Mouse (Mus musculus): ENCODE data around the gene Capzb. TPM values are rescaled to one million over a fixed set of nuclear protein-coding genes. Genes with fewer than 3 reads are reported as not detected.

The Capzb gene
- total RNA-seq, 1 experiment from 2014 or later = 96.1 TPM

DNA sequence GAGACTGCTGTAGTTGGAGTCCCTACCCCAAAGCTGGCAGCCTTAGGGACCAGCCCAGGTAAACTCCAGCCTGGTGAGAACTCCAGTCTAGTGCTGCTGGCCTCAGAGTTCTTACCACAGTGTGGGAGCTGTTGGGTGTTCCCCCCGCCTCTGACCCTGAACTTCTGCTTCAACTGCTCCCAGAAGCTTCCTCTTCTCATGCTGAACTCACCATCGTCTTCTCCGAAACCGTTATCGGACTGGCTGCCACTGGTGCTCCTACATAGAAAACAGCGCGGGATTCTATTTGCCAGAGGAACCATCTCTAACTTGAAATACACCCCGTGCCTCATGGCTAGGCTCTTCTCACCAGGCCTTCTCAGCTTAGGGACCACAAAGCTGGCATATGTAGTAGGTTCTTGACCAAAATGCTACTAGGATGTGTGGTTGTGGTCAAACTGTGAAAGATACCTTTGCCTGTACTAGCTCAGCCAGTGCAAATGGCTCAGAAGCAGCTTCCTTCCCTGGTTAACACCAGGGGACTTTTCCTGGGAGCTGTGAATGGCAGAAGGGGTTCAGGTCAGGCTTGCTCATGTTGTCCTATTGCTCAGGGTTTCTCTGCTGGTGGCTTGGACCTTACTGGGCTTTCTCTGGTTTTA is 7.1 kb downstream of the Capzb start:
- peak; percentile 49 to 51 for ATAC-seq (replicated peaks in 1 of 2; ENCODE audit: insufficient read depth in 1 of 2, low FRiP score in 2 of 2, low TSS enrichment in 1 of 2, low read depth in 1 of 2, poor library complexity in 2 of 2, severe bottlenecking in 2 of 2)

DNA sequence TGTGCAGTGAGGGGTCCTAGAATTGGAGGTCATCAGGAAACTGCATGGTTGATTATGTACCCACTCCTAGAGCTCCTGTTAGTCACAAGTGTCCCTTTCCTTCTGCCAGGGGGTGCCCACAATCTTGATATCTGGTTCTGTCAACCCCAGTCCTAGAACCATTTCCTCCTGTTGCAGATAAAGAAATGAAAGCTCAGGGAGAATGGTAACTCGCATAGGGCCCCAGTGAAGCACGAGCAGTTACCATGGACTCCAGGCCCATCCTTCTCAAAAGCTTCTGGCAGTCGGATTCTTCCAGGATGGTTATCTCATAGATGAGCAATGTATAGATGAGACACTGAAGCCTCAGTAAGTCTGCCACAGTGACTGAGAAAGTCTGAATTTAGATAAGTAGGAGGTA is 8.2 kb downstream of the Capzb start:
- ATAC-seq (replicated peaks in 1 of 2; ENCODE audit: insufficient read depth in 1 of 2, low FRiP score in 2 of 2, low TSS enrichment in 1 of 2, low read depth in 1 of 2, poor library complexity in 2 of 2, severe bottlenecking in 2 of 2) = no peak

DNA sequence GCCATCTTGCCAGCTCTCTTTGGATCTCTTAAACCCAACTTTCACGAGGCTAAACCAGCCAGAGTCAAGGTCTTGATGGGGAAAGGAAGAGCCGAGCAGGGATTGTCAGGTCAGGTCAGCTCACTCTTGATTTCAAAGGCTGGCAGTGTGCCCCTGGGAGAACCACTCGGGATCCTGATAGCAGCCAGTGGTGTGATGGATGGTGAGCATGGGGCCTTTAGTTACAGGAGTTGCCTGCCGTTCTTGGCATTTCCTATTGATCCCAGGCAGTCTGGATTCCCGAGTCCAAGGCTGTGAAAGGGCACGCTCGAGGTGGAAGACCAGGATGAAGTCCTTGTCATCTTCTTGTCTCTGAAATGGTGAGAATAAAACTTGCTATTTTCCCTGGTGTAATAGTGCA is 9.9 kb downstream of the Capzb start:
- ATAC-seq (replicated peaks in 1 of 2; ENCODE audit: insufficient read depth in 1 of 2, low FRiP score in 2 of 2, low TSS enrichment in 1 of 2, low read depth in 1 of 2, poor library complexity in 2 of 2, severe bottlenecking in 2 of 2) = no peak

DNA sequence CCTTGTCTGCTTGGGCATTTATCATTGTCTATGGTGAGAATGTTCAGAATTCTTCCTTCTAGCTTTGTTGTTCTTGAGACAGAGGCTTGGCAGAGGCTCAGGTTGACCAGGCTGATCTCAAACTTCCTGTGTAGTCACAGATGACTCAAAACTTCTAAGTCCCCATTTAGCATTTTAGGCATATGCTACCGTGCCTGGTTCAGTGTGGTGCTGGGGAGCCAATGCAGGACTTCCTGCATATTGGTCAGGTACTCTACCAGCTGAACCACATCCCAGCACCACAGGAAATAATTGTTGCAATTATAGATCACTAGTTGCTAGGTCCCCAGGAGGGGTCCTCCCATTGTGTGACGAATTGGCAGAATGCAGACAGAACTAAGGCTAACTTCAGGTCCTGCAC is 10.7 kb downstream of the Capzb start:
- ATAC-seq (replicated peaks in 1 of 2; ENCODE audit: insufficient read depth in 1 of 2, low FRiP score in 2 of 2, low TSS enrichment in 1 of 2, low read depth in 1 of 2, poor library complexity in 2 of 2, severe bottlenecking in 2 of 2) = 0 out of 4 replicates have a peak, but pooled peaks of 1 of the 2 experiments have one; percentile 21

DNA sequence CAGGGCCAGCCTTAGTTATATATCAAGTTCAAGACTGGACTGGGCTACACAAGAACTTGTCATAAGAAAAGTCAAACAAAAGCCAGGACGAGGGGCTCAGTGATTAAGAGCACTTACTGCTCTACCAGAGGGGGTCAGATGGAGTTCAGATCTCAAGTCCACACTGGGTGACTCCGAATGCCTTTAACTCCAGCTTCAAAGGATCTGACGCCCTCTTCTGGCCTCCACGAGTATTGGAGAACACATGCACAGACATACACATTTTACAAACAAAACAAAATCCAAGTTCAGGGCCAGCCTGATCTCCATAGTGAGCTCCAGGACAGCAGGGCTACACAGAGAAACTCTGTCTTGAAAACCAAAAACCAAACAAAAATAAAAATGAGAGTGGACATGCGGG is 13.1 kb downstream of the Capzb start:
- no peak for ATAC-seq (replicated peaks in 1 of 2; ENCODE audit: insufficient read depth in 1 of 2, low FRiP score in 2 of 2, low TSS enrichment in 1 of 2, low read depth in 1 of 2, poor library complexity in 2 of 2, severe bottlenecking in 2 of 2)

DNA sequence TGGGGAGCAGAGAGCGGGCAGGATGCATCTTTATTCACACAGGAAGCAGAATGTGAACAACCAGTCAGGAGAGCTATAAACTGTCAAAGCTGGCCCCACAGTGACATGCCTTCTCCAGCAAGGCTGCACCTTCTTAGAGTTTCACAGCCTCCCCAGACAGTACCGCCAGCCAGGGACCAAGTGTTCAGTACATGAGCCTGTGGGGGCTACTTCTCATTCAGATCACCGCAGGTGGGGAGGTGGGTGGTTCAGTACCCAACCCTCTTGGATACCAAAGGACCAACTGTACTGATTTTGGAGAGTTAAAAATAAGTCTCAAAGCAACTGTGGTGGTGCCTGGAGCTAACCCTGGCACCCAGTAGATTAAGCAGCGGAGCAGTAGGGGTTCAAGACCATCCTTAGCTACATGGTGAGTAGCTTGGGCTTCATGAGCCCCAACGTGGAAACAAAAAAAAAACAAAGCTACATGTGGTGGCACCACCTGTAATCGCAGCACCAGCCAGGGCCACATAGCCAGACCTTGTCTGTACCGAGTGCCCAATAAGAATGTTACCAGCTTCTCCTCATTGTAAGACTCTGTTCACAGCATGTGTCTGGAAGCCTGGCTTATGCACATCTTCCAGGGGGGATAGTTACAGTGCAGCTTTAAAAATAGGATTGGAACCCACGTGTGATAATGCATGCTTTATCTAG is 13.8 kb downstream of the Capzb start:
- no peak for ATAC-seq (replicated peaks in 1 of 2; ENCODE audit: insufficient read depth in 1 of 2, low FRiP score in 2 of 2, low TSS enrichment in 1 of 2, low read depth in 1 of 2, poor library complexity in 2 of 2, severe bottlenecking in 2 of 2)

DNA sequence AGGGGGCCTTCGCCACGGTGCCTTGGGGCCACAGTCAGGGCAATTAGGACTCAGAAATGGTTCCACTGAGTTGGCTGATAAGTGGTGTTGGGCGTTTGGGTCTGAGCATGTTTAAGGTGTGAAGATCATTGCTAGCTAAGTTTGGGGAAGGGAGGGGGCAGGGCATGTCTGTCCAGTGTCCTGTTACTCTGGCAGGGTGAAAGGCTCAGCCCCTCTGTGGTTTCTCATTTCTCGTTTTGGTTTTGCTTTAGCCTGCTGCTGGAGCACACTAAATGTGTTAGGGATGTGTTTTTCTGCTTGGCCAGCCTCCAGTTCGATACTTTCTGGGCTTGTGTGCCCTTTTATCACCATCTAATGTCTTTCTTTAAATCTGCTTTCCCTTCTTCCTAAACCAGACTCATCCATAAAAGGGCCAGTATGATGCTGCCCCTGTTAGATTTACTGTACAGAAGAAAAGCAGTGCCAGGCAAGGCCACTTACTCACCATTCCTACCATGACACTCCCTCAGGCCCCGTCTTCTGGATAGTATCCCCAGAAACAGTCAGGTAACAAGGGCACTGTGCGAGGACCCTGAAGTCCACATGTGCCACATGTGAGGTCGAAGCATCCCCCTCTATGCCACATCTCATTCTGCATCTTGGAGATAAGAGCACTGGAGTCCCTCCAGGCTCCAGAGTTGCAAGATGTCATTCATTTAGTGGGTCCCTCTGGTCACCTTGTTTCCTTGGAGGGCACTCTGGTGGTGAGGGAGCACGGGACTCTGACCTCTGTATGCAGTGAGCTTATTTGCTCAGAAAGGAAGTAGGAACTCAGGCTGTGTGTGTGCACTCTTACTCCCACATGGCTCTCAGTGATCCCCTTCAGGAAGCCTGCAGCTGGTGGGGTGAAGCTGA is 15.8 kb downstream of the Capzb start:
- ATAC-seq (replicated peaks in 1 of 2; ENCODE audit: insufficient read depth in 1 of 2, low FRiP score in 2 of 2, low TSS enrichment in 1 of 2, low read depth in 1 of 2, poor library complexity in 2 of 2, severe bottlenecking in 2 of 2) = peak; percentile 50 to 58

DNA sequence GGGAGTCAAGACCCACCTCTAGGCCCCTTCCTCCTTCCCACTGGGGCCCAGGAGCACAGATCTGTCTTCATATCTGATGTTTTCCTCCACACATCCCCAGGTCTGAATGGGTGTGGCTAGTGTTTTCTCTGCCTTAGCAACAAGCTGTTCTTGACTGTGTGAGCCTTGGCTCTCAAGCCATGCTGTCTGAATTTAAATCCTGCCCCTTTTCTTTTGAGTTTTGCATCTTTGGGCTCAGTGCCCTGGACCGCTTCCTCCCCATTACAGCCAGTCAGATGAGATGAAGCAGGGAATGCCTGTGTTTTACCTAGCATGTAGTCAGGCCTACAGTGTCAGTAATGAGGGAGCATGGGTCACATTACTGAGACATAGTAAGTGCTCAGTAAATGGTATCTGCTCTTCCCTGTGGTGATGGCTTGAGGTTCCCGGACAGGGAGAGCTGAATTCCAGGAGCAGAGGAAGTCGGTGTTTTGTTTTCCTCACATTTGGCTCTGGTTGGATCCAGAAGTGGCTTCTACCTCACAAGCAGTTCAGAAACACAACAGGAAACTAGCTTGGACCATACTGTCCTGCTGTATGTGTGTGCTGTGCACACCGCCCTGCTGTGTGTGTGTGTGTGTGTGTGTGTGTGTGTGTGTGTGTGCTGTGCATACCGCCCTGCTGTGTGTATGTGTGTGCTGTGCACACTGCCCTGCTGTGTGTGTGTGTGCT is 16.6 kb downstream of the Capzb start:
- ATAC-seq (replicated peaks in 1 of 2; ENCODE audit: insufficient read depth in 1 of 2, low FRiP score in 2 of 2, low TSS enrichment in 1 of 2, low read depth in 1 of 2, poor library complexity in 2 of 2, severe bottlenecking in 2 of 2) = peak; percentile 1 to 23; a peak in 2 of 4 replicates

DNA sequence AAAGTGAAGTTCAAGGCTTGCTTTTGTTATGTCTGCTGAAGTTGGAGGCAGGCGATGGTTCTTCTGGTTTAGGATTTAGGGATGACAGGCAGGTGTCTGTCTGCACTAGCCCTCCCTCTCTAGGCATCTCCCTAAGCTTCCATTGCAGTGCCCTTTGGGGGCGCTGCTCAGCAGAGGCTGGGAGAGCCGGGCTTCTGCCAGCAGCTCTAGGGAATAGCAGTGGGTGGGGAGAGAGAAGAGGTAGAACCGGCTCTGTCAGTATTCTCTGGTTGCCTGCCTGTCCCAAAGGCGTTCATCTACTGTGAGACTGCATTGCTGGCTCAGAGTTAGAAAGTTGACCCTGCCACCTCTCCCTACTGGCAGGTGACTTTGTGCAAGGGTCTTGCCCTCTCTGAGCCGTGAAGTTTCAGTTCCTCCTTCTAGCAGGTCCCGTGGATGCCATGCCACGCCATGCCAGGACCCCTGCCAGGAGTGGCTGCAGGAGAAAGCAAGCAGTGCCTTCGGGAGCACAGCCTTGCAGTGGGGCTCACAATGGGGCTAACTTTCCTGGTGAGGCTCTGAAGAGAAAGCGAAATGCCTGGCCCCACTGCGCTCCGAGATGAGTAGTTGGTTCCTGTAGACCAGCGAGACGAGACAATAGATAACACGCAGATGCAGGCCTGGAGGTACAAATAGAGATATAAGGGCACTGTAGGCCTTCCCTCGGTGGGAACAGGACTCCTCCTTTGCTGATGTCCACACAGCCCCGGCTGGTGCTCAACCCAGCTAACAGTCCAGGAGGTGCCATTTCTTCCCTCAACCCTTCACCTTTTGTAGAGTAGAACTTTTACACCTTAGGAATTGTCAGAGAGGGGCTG is 19.5 kb downstream of the Capzb start:
- no peak for ATAC-seq (replicated peaks in 1 of 2; ENCODE audit: insufficient read depth in 1 of 2, low FRiP score in 2 of 2, low TSS enrichment in 1 of 2, low read depth in 1 of 2, poor library complexity in 2 of 2, severe bottlenecking in 2 of 2)

DNA sequence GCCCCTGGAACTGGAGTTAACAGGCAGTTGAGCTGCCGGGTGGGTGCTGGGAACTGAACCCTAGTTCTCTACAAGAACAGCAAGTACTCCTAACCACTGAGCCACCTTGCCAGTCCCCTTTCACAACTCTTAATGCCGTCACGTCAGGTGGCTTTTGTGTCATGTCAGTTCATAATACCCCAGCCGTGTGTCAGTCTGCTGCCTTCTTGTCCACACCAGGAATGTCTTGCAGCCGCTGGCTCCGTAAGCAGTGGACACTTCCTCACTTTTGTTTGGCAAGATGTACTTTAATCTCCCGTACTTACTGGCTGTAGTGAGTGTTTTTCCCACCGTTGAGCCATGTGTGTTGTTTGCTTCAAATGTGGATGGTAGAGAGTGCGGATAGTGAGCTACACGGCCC is 20.4 kb downstream of the Capzb start:
- ATAC-seq (replicated peaks in 1 of 2; ENCODE audit: insufficient read depth in 1 of 2, low FRiP score in 2 of 2, low TSS enrichment in 1 of 2, low read depth in 1 of 2, poor library complexity in 2 of 2, severe bottlenecking in 2 of 2) = no peak

DNA sequence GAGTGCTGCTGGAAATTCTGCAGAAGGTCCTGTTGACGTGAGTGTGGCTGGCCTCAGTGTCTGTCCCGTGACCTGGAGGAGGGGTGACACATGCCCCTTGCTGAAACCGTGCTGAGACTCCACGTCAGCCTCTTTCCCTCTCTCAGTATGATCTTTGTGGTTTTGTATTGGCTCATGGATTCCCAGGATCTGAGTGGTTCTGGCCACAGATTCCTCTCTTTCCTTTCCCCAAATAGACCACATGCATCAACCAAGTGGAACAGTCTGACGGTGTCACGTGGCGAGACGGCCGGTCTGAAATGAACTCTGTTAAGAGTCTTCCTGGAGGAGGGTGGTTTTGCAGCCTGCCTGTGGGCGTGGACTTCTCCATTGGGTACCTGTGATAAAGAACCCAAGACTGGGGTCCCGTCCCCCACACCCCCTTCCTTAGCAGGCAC is 21.3 kb downstream of the Capzb start:
- ATAC-seq (replicated peaks in 1 of 2; ENCODE audit: insufficient read depth in 1 of 2, low FRiP score in 2 of 2, low TSS enrichment in 1 of 2, low read depth in 1 of 2, poor library complexity in 2 of 2, severe bottlenecking in 2 of 2) = peak; percentile 31 to 34

DNA sequence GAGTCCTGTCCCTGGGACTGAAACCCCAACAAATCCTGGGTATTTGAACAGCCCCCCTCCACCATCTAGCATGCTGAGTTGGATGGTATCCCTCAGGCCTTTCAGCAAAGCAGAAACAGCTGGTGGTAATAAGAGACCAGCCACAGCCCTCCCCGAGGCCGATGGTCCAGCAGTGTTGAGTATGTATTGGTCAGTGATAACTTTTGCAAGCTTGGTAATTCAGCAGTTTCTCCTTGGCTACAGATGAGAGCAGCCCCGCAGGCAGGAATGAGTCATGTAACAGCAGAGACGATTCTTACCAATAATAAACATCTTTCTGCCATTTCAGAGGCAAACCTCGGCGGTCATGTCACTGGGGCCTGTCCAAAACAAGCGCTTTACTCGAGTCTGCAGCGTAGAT is 23.9 kb downstream of the Capzb start:
- no peak for ATAC-seq (replicated peaks in 1 of 2; ENCODE audit: insufficient read depth in 1 of 2, low FRiP score in 2 of 2, low TSS enrichment in 1 of 2, low read depth in 1 of 2, poor library complexity in 2 of 2, severe bottlenecking in 2 of 2)

DNA sequence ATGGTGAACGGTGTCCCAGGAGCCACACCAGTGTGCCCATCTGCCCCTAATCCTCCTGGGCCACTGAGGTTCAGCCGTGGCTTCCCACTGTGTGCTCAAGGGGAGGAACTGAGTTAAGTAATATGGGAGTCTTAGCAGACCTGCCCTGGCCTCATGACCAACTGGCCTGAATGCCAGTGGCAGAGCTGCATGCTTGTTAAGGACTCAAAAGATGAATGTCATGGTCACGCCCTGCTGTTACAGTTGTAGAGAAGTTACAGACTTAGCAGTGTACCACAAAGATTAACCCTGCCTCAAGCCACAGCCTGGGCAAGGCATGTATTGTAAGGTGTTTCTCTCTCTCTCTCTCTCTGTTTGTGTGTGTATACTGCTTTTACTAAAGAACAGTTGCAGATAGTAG is 25.8 kb downstream of the Capzb start:
- ATAC-seq (replicated peaks in 1 of 2; ENCODE audit: insufficient read depth in 1 of 2, low FRiP score in 2 of 2, low TSS enrichment in 1 of 2, low read depth in 1 of 2, poor library complexity in 2 of 2, severe bottlenecking in 2 of 2) = no peak

DNA sequence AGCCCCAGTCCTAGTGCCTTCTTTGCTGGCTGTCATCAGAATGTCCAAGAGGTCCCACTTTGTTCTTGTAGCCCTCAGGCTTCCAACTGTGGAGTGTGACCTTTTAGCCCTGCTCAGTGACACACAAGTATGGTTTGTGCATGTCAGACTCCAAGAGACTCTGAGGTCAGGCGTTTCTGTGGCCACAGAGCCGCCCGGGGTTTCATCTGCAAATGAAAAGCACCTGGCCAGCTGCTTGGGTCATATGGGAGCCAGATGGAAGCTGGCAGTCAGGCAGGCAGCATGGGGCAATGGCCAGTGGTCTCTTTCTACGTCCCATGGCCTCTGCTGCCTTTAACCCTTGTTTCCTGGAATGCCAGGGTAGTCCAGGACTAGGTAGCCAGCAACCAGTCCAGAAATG is 27.0 kb downstream of the Capzb start:
- no peak for ATAC-seq (replicated peaks in 1 of 2; ENCODE audit: insufficient read depth in 1 of 2, low FRiP score in 2 of 2, low TSS enrichment in 1 of 2, low read depth in 1 of 2, poor library complexity in 2 of 2, severe bottlenecking in 2 of 2)

DNA sequence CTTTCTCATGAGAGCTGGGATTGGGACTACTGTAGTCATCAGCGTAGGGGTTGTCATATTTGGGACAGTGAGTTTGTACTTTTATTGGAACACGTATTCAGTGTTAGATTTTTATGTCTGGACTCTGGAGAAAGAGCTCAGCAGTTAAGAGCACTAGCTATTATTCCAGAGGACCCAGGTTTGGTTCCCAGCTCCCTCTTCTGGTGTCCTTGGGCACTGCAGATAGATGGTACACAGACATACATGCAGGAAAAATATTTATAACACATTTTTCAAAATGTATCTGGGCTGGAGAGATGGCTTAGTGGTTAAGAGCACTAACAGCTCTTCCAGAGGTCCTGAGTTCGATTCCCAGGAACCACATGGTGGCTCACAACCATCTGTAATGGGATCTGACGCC is 28.3 kb downstream of the Capzb start:
- no peak for ATAC-seq (replicated peaks in 1 of 2; ENCODE audit: insufficient read depth in 1 of 2, low FRiP score in 2 of 2, low TSS enrichment in 1 of 2, low read depth in 1 of 2, poor library complexity in 2 of 2, severe bottlenecking in 2 of 2)

DNA sequence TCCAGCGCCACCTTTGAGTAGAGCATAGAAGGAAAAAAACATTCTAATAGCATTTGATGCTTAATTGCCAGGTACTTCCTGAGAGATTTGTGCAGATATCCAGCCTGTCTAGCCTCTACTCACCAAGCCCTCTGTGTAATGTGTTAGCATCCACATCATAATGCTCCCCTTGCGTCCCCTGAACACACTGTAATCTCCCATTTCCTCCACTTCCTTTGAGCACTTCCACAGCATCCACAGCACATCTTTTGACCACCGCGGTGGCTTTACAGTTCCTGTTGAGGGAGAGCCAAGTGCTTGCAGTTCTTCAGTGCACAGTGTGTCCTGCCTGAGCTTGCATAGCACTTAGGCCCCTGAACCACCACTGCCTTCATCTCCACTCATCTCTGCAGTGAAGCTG is 29.1 kb downstream of the Capzb start:
- ATAC-seq (replicated peaks in 1 of 2; ENCODE audit: insufficient read depth in 1 of 2, low FRiP score in 2 of 2, low TSS enrichment in 1 of 2, low read depth in 1 of 2, poor library complexity in 2 of 2, severe bottlenecking in 2 of 2) = peak; percentile 50 to 58

DNA sequence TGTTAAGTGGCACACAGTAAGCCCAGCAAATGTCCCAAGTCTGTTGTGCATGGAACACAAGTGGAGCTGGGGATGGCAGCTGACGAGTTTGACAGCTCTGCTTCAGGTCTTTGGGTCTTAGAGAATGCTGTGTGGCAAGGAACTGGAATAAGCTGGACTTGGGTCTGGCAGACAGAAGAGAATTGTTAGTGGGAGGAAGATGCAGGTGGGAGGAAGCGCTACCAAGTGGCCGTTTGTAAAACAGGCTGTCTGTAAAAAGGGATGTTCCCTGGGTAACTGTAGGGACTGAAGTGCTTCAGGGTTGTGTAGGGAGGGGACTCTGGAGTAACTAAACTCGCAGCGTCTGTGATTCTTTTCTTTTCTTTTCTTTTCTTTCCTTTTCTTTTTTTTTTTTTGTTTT is 32.4 kb downstream of the Capzb start:
- ATAC-seq (replicated peaks in 1 of 2; ENCODE audit: insufficient read depth in 1 of 2, low FRiP score in 2 of 2, low TSS enrichment in 1 of 2, low read depth in 1 of 2, poor library complexity in 2 of 2, severe bottlenecking in 2 of 2) = no peak

All from hematopoietic stem cell, adult 5-6 weeks (primary cell).